Mouse (Mus musculus): ENCODE data around the gene Apoa1. TPM values are rescaled to one million over a fixed set of nuclear protein-coding genes. Genes with fewer than 3 reads are reported as not detected.

The Apoa1 gene
- total RNA-seq, 1 experiment, result 0.45 TPM

- Histone ChIP-seq H3K9ac (ENCODE audit: insufficient read depth, low read depth, low read length, poor library complexity, severe bottlenecking) (no peak overlapping the region), H3K4me1 (ENCODE audit: control insufficient read depth in 2 of 2, insufficient read depth in 2 of 2, low read length in 2 of 2, poor library complexity in 1 of 2) (peaks cover 0 to 2% of the 10 kb centered on the region in 2 experiments; a peak in 1 of 4 replicates), H3K4me3 (ENCODE audit: insufficient read depth in 1 of 2, low read depth in 1 of 2, low read length in 2 of 2, poor library complexity in 1 of 2, severe bottlenecking in 1 of 2) (no peak overlapping the region), H3K36me3 (ENCODE audit: control insufficient read depth, insufficient read depth, low read length, poor library complexity, severe bottlenecking) (no peaks in the 10 kb centered on the region), H3K9me3 (ENCODE audit: control insufficient read depth, insufficient read depth, low read depth, low read length) (no peaks in the 10 kb centered on the region), H3K27ac (ENCODE audit: insufficient read depth, low read depth, low read length, poor library complexity, severe bottlenecking) (no peak overlapping the region)
- TF ChIP-seq MAFK (IDR thresholded peaks at IDR 0.05; ENCODE audit: insufficient read depth, low read depth, low read length) (no peak), ZNF384 (IDR thresholded peaks at IDR 0.05; ENCODE audit: low read depth, low read length) (no peak), CHD2 (IDR thresholded peaks at IDR 0.05; ENCODE audit: low read depth, low read length) (no peak), HCFC1 (IDR thresholded peaks at IDR 0.05; ENCODE audit: borderline replicate concordance, insufficient read depth, low read length) (no peak), ZC3H11A (IDR thresholded peaks at IDR 0.05; ENCODE audit: borderline replicate concordance, low read depth, low read length) (no peak)
- DNase-seq (ENCODE audit: low read depth, low spot score), result no peak
- in situ Hi-C loops (cut with MboI; ENCODE audit: low sequenced_read_pairs in 2 of 2, unreplicated experiment in 2 of 2), result no loop called here
These were observed 40.7 kb downstream of the Apoa1 start for GRCm38 (mm10) chr9:46269125-46269524.

GRCm38 (mm10) chr9:46270782-46271181 is 42.4 kb downstream of the Apoa1 start:
- TF ChIP-seq MAFK (IDR thresholded peaks at IDR 0.05; ENCODE audit: insufficient read depth, low read depth, low read length) (no peak), CHD2 (IDR thresholded peaks at IDR 0.05; ENCODE audit: low read depth, low read length) (no peak), HCFC1 (IDR thresholded peaks at IDR 0.05; ENCODE audit: borderline replicate concordance, insufficient read depth, low read length) (no peak), ZNF384 (IDR thresholded peaks at IDR 0.05; ENCODE audit: low read depth, low read length) (no peak), ZC3H11A (IDR thresholded peaks at IDR 0.05; ENCODE audit: borderline replicate concordance, low read depth, low read length) (no peak)
- no peaks in the 10 kb centered on the region for H3K9me3 ChIP-seq (ENCODE audit: control insufficient read depth, insufficient read depth, low read depth, low read length)
- no peak overlapping the region for H3K9ac ChIP-seq (ENCODE audit: insufficient read depth, low read depth, low read length, poor library complexity, severe bottlenecking)
- no peak overlapping the region for H3K27ac ChIP-seq (ENCODE audit: insufficient read depth, low read depth, low read length, poor library complexity, severe bottlenecking)
- peaks cover 10% of the 10 kb centered on the region for H3K36me3 ChIP-seq (ENCODE audit: control insufficient read depth, insufficient read depth, low read length, poor library complexity, severe bottlenecking)
- in situ Hi-C loops (cut with MboI; ENCODE audit: low sequenced_read_pairs in 2 of 2, unreplicated experiment in 2 of 2), result no loop called here
- peaks cover 0 to 5% of the 10 kb centered on the region in 2 experiments; a peak in 1 of 4 replicates for H3K4me1 ChIP-seq (ENCODE audit: control insufficient read depth in 2 of 2, insufficient read depth in 2 of 2, low read length in 2 of 2, poor library complexity in 1 of 2)
- H3K4me3 ChIP-seq (ENCODE audit: insufficient read depth in 1 of 2, low read depth in 1 of 2, low read length in 2 of 2, poor library complexity in 1 of 2, severe bottlenecking in 1 of 2), result no peak overlapping the region
- DNase-seq (ENCODE audit: low read depth, low spot score), result no peak

GRCm38 (mm10) chr9:46272070-46272469 is 43.7 kb downstream of the Apoa1 start:
- peaks cover 0 to 5% of the 10 kb centered on the region in 2 experiments; a peak in 1 of 4 replicates for H3K4me1 ChIP-seq (ENCODE audit: control insufficient read depth in 2 of 2, insufficient read depth in 2 of 2, low read length in 2 of 2, poor library complexity in 1 of 2)
- no peak for DNase-seq (ENCODE audit: low read depth, low spot score)
- no peaks in the 10 kb centered on the region for H3K9me3 ChIP-seq (ENCODE audit: control insufficient read depth, insufficient read depth, low read depth, low read length)
- TF ChIP-seq CHD2 (IDR thresholded peaks at IDR 0.05; ENCODE audit: low read depth, low read length), result no peak
- TF ChIP-seq ZC3H11A (IDR thresholded peaks at IDR 0.05; ENCODE audit: borderline replicate concordance, low read depth, low read length), result no peak
- TF ChIP-seq MAFK (IDR thresholded peaks at IDR 0.05; ENCODE audit: insufficient read depth, low read depth, low read length), result no peak
- TF ChIP-seq HCFC1 (IDR thresholded peaks at IDR 0.05; ENCODE audit: borderline replicate concordance, insufficient read depth, low read length), result no peak
- TF ChIP-seq ZNF384 (IDR thresholded peaks at IDR 0.05; ENCODE audit: low read depth, low read length), result no peak
- peaks cover 23% of the 10 kb centered on the region for H3K36me3 ChIP-seq (ENCODE audit: control insufficient read depth, insufficient read depth, low read length, poor library complexity, severe bottlenecking)
- H3K27ac ChIP-seq (ENCODE audit: insufficient read depth, low read depth, low read length, poor library complexity, severe bottlenecking), result no peak overlapping the region
- H3K9ac ChIP-seq (ENCODE audit: insufficient read depth, low read depth, low read length, poor library complexity, severe bottlenecking), result no peak overlapping the region
- no peak overlapping the region for H3K4me3 ChIP-seq (ENCODE audit: insufficient read depth in 1 of 2, low read depth in 1 of 2, low read length in 2 of 2, poor library complexity in 1 of 2, severe bottlenecking in 1 of 2)
- in situ Hi-C loops (cut with MboI; ENCODE audit: low sequenced_read_pairs in 2 of 2, unreplicated experiment in 2 of 2), result no loop called here

- Histone ChIP-seq H3K9ac (ENCODE audit: insufficient read depth, low read depth, low read length, poor library complexity, severe bottlenecking) (peak within 1 kb of the TSS; percentile 81), H3K9me3 (ENCODE audit: control insufficient read depth, insufficient read depth, low read depth, low read length) (no peaks in the 10 kb centered on the region), H3K4me1 (ENCODE audit: control insufficient read depth in 2 of 2, insufficient read depth in 2 of 2, low read length in 2 of 2, poor library complexity in 1 of 2) (peaks cover 0 to 5% of the 10 kb centered on the region in 2 experiments; a peak in 1 of 4 replicates), H3K4me3 (ENCODE audit: insufficient read depth in 1 of 2, low read depth in 1 of 2, low read length in 2 of 2, poor library complexity in 1 of 2, severe bottlenecking in 1 of 2) (peak within 1 kb of the TSS; percentile 75 to 97), H3K27ac (ENCODE audit: insufficient read depth, low read depth, low read length, poor library complexity, severe bottlenecking) (no peak within 1 kb of the TSS; the same call in 1 of the 2 replicates), H3K36me3 (ENCODE audit: control insufficient read depth, insufficient read depth, low read length, poor library complexity, severe bottlenecking) (peaks cover 30% of the 10 kb centered on the region)
- in situ Hi-C loops (cut with MboI; ENCODE audit: low sequenced_read_pairs in 2 of 2, unreplicated experiment in 2 of 2), result no loop called here
- DNase-seq (ENCODE audit: low read depth, low spot score), result peak; percentile 90
- TF ChIP-seq MAFK (IDR thresholded peaks at IDR 0.05; ENCODE audit: insufficient read depth, low read depth, low read length), result no peak
- no peak for TF ChIP-seq CHD2 (IDR thresholded peaks at IDR 0.05; ENCODE audit: low read depth, low read length)
- TF ChIP-seq ZC3H11A (IDR thresholded peaks at IDR 0.05; ENCODE audit: borderline replicate concordance, low read depth, low read length), result no peak
- no peak for TF ChIP-seq ZNF384 (IDR thresholded peaks at IDR 0.05; ENCODE audit: low read depth, low read length)
- TF ChIP-seq HCFC1 (IDR thresholded peaks at IDR 0.05; ENCODE audit: borderline replicate concordance, insufficient read depth, low read length), result no peak; the same call in 1 of the 2 replicates
These were observed 44.5 kb downstream of the Apoa1 start, which contains the start of gene Zpr1 for GRCm38 (mm10) chr9:46272677-46273454. Zpr1 (plus strand) TSS chr9:46273064.

Data from ES-E14 (cell line).